Mouse (Mus musculus): ENCODE measurements around the gene Srsf4.
A peak's percentile ranks its signal among the peaks of the same experiment; 100 is the strongest.

GRCm38 (mm10) chr4:131837872-131838524 lies 35.4 kb upstream of the Srsf4 start, which contains the start of gene Ptpru:
- TF ChIP-seq EP300 (IDR thresholded peaks at IDR 0.05; ENCODE audit: insufficient read depth, low read depth, low read length), result 0 out of 2 replicates have a peak, but pooled peaks have one; percentile 70
- peak; percentile 100; the same call in 1 of the 2 replicates for TF ChIP-seq CTCF (IDR thresholded peaks at IDR 0.05)
- no peak for TF ChIP-seq POLR2A (IDR thresholded peaks at IDR 0.05; ENCODE audit: insufficient read depth, low read depth, low read length)
